Mouse (Mus musculus) cerebellum, adult 2 months (tissue): Measurements from ENCODE around the gene BC048403.

Experiments
- CTCF ChIP-seq: fragments of 200-500 bp; IDR thresholded peaks from 2 replicates; pipeline ENCODE4 v1.5.1; 2011; ENCODE audit warnings: low read depth, mild to moderate bottlenecking, control low read depth, low read length, moderate library complexity, borderline replicate concordance; ENCODE audit not compliant: insufficient read depth
- POLR2A ChIP-seq: fragments of 200-500 bp; IDR thresholded peaks from 2 replicates; pipeline ENCODE4 v1.6.1; 2011; ENCODE audit warnings: low read length, control low read depth, borderline replicate concordance; ENCODE audit not compliant: insufficient read depth

DNA sequence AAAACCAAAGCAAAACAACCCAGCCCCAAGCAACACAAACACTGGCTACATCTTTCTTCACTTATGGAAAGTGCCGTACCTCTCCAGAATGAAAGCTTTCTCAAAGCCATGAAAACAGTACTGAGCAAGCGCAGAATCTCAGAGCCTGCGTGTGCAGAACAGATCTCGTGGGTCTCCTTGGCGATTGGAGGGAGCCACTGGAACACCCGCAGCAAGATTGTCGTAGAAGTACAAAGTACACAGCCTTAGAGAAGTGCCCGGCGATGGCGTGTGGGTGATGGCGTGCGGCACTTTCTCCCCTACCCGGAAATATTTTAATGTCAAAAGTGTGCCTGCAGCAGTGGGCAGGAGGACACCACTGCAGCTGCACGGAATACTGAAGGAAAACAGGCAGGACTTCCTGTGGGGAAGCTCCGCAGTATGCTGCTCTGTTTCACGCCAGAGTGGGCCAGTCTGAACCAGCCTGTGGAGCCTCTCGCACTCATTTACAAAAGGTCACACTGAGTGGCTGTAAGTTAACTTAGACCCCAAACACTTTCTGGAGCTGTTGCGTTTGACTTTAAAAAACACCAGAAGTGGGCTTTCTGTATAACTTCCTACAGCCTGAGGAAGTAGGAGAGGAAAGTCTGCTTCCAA lies 46.7 kb upstream of the BC048403 start:
- TF ChIP-seq CTCF (no peak), POLR2A (no peak)
